Mouse (Mus musculus) ES-E14 (cell line): ENCODE results near the gene Gbf1. TPM values are rescaled to one million over a fixed set of nuclear protein-coding genes. Genes with fewer than 3 reads are reported as not detected.

Experiments
- DNase-seq: peaks from one replicate; pipeline ENCODE4 v3.0.0-alpha.2; 2013; ENCODE audit warnings: low read depth, low spot score
- H3K27ac ChIP-seq: 2 replicates; pipeline ENCODE4 v1.5.1; 2012; ENCODE audit warnings: low read depth, mild to moderate bottlenecking, low read length, moderate library complexity, mixed read lengths; ENCODE audit not compliant: poor library complexity, insufficient read depth, severe bottlenecking
- H3K36me3 ChIP-seq: 2 replicates; pipeline ENCODE4 v1.6.1; 2012; ENCODE audit warnings: mild to moderate bottlenecking, low read length, moderate library complexity, mixed read lengths; ENCODE audit not compliant: control insufficient read depth, poor library complexity, insufficient read depth, severe bottlenecking
- H3K4me1 ChIP-seq, 2 experiments: fragments of 150-350 bp in 1 of 2; sonication (generic) in 1 of 2; 2 replicates each; pipeline ENCODE4 v1.6.1; 2012; ENCODE audit warnings: low read length in 2 of 2, mild to moderate bottlenecking in 1 of 2, mixed read lengths in 1 of 2; ENCODE audit not compliant: control insufficient read depth in 2 of 2, insufficient read depth in 2 of 2, poor library complexity in 1 of 2
- H3K4me3 ChIP-seq, 2 experiments: fragments of 150-350 bp in 1 of 2; sonication (generic) in 1 of 2; 2 replicates each; pipeline ENCODE4 v1.5.1; 2012; ENCODE audit warnings: low read length in 2 of 2, low read depth in 1 of 2, mild to moderate bottlenecking in 1 of 2, mixed read lengths in 1 of 2; ENCODE audit not compliant: insufficient read depth in 1 of 2, poor library complexity in 1 of 2, severe bottlenecking in 1 of 2
- H3K9ac ChIP-seq: 2 replicates; pipeline ENCODE4 v1.6.1; 2012; ENCODE audit warnings: low read depth, mild to moderate bottlenecking, low read length, mixed read lengths; ENCODE audit not compliant: poor library complexity, insufficient read depth, severe bottlenecking
- H3K9me3 ChIP-seq: fragments of 150-350 bp; sonication (generic); 2 replicates; pipeline ENCODE4 v1.6.1; 2012; ENCODE audit warnings: low read depth, mild to moderate bottlenecking, low read length; ENCODE audit not compliant: control insufficient read depth, insufficient read depth
- CHD2 ChIP-seq: IDR thresholded peaks from 2 replicates; pipeline ENCODE4 v1.6.1; 2014; ENCODE audit warnings: mild to moderate bottlenecking, low read depth, low read length, inconsistent platforms
- HCFC1 ChIP-seq: IDR thresholded peaks from 2 replicates; pipeline ENCODE4 v1.6.1; 2012; ENCODE audit warnings: low read length, inconsistent platforms, borderline replicate concordance; ENCODE audit not compliant: insufficient read depth
- MAFK ChIP-seq: IDR thresholded peaks from 2 replicates; pipeline ENCODE4 v1.6.1; 2014; ENCODE audit warnings: mild to moderate bottlenecking, low read depth, low read length, inconsistent platforms; ENCODE audit not compliant: insufficient read depth
- ZC3H11A ChIP-seq: IDR thresholded peaks from 2 replicates; pipeline ENCODE4 v1.6.1; 2012; ENCODE audit warnings: low read depth, mild to moderate bottlenecking, inconsistent platforms, low read length, borderline replicate concordance
- ZNF384 ChIP-seq: IDR thresholded peaks from 2 replicates; pipeline ENCODE4 v1.6.1; 2012; ENCODE audit warnings: low read depth, low read length, inconsistent platforms
- in situ Hi-C, 2 experiments: fragments of 600-800 bp; cut with MboI; formaldehyde crosslinking; loops; one replicate each; pipeline ENCODE4 v1.15.1; 2025; ENCODE audit warnings: low sequenced_read_pairs in 2 of 2, inconsistent platforms in 1 of 2; ENCODE audit not compliant: unreplicated experiment in 2 of 2
- total RNA-seq: library from RNA; depleted of rRNA; stranded (reverse); fragments of 300-350 nt; gene quantifications from 2 replicates; pipeline ENCODE4 v1.2.3, GENCODE M21; 2012

Gbf1 gene
- total RNA-seq, 1 experiment, result 29.0 TPM

DNA sequence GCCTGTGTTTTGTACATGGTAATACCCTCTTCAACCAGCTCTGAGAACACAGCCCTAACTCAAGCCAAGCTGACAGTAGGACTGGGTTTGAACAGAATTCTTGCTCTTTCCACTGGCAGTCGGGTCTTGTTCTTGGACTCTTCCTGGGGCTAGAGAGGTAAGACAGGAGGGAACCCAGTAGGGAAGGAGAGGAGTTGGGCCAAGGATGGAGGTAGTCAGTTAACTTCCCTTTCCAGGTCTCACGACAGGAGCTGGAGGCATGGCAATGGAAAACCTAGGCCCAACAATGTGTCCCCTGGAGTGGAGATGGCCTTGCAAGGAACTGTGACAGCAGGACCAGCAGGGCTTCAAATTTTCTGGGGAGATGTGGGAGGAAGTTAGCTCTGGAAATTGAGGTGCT lies 12.0 kb upstream of the Gbf1 start:
- Histone ChIP-seq H3K36me3 (no peaks in the 10 kb centered on the region), H3K4me1 (0 out of 4 replicates have a peak, but pooled peaks cover 2 to 3% of the 10 kb centered on the region in 2 experiments), H3K9ac (no peak overlapping the region), H3K9me3 (no peaks in the 10 kb centered on the region), H3K4me3 (no peak overlapping the region), H3K27ac (no peak overlapping the region)
- TF ChIP-seq MAFK, result no peak
- no peak for TF ChIP-seq ZC3H11A
- no peak for TF ChIP-seq HCFC1
- no peak for TF ChIP-seq CHD2
- TF ChIP-seq ZNF384, result no peak
- DNase-seq, result no peak
- in situ Hi-C loops, result no loop called here

DNA sequence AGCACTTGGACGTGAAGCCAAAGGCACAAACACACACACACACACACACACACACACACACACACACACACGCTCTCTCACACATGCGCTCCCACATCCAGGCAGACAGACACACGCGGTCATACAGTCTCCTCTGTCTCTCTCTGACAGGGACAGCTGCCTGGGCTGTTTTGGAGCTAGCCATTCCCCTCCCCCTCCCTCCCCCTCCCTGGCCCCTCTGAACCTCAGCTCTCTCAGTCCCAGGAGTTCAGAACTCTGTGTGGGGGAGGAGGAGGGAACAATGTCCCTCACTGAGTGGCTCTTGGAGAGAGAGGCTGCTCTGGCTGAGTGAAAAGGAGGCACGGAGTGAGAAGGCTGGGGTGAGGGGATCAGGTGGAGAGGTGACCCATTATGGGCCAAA lies 11.2 kb upstream of the Gbf1 start:
- no peak for TF ChIP-seq CHD2
- TF ChIP-seq MAFK, result no peak
- TF ChIP-seq ZNF384, result no peak
- TF ChIP-seq HCFC1, result no peak
- no peak for TF ChIP-seq ZC3H11A
- H3K4me3 ChIP-seq, result no peak overlapping the region
- no peak overlapping the region for H3K9ac ChIP-seq
- H3K27ac ChIP-seq, result no peak overlapping the region
- no peaks in the 10 kb centered on the region for H3K9me3 ChIP-seq
- no peaks in the 10 kb centered on the region for H3K36me3 ChIP-seq
- DNase-seq, result no peak
- H3K4me1 ChIP-seq, result 0 out of 4 replicates have a peak, but pooled peaks cover 0 to 2% of the 10 kb centered on the region in 2 experiments
- in situ Hi-C loops, result no loop called here

DNA sequence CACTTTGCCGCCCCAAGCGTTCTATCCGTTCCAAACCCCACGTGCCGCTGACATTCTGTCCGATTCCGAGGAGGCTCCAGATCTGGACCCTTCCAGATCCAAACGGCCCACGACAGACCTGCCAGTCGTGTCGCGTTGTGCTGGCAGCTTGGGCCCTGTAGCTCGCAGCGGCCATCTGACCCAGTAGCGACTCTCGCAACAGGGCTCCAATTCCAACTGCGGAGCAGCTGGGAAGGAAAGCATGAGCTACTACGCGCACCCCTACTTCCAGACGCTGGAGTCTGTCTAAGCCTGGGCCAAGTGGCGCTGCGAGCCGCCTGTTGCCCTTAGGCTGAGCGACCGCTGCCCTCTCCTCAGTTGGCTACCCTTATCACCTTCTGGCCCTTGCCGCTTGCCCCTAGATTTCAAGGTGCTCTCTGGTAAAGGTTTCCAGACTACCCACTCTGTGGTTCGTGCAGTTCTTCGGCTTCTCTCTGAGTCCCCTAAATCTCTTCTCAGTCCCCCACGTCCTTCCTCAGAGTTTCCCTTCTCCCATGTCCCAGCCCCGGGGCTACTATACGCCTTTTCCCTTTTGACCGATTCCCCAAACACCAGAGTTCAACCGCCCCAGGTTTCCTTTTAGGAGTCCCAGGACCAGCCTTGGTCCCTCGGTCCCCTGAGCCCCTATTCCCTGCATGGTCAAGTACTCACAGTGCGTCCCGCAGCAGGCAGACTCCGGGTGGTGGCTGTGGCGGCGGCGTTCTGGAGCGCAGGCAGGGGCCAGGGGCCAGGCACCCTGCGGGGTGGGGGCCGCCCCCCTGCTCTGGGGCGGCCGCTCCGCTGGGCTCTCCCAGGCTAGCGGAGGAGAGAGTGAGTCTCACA lies 4.6 kb upstream of the Gbf1 start, which contains the start of gene Pitx3:
Pitx3 (minus strand) TSS at position 816 of the 861 bp plus-strand sequence.
- DNase-seq, result no peak
- no peak within 1 kb of the TSS for H3K27ac ChIP-seq
- TF ChIP-seq ZNF384 (no peak), ZC3H11A (no peak), CHD2 (no peak), MAFK (no peak), HCFC1 (no peak)
- peak within 1 kb of the TSS; percentile 5; the same call in 1 of the 2 replicates for H3K9ac ChIP-seq
- H3K9me3 ChIP-seq, result no peaks in the 10 kb centered on the region
- H3K36me3 ChIP-seq, result no peaks in the 10 kb centered on the region
- H3K4me1 ChIP-seq, result no peaks in the 10 kb centered on the region
- in situ Hi-C loops, result no loop called here
- peak within 1 kb of the TSS; percentile 65 to 86 for H3K4me3 ChIP-seq

DNA sequence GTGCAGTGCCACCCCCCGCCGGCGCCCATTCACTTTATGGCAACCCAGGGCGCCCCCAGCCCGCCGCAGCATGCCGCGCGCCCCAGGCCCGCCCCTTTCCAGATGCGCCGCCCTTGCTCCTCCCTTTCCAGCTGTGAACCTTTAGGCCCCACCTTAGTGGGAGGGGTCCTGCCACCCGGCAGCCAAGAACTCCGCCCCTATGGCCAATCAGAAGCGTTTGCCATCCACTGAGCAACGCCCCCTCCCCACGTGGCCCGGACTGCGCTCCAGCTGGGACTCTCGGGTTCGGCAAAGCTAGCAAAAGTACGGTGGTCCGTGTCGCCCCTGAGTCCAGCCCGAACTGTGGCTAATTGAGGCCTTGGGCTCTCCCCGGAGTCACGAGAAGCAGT lies 3.9 kb upstream of the Gbf1 start:
- Histone ChIP-seq H3K9ac (peak overlapping the region; percentile 5; the same call in 1 of the 2 replicates), H3K9me3 (no peaks in the 10 kb centered on the region), H3K4me1 (no peaks in the 10 kb centered on the region), H3K27ac (no peak overlapping the region), H3K4me3 (peak overlapping the region; percentile 65 to 86), H3K36me3 (no peaks in the 10 kb centered on the region)
- TF ChIP-seq ZNF384, result no peak
- no peak for TF ChIP-seq HCFC1
- TF ChIP-seq CHD2, result no peak
- no peak for TF ChIP-seq ZC3H11A
- in situ Hi-C loops, result no loop called here
- DNase-seq, result peak; percentile 95
